29 mouse cellular contexts compared by ENCODE assay signal in the genomic region with DNA sequence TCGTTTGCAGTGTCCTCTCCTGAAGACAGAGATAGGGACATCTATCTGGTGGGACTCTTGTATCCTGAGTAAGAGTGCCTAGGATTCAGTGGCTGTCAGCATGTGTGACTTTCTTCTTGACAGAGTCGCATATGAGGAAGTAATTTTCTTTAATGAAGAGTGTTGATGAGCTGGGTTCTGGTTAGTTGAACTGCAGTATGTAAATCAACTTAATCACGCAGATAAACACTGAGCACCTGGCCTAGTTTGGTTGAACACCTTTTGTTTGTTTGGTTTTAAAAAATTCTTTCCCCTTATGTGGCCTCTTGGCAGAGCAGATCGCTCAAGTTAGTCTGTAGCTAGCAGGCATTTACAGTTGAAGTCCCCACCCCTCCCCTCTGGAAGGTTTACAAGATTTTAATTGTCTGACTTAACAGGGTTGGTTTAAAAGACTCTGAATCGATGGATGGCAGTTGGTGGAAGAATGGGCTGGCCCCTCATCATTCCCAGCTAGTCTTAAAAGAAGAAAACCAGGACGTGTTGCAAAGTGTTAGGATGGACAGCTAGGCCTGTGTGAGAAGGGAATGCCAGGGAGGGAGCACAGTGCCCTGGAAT. TPM values are rescaled to one million over a fixed set of nuclear protein-coding genes. Genes with fewer than 3 reads are reported as not detected.
A peak's percentile ranks its signal among the peaks of the same experiment; 100 is the strongest.
DNase-seq lines count a peak whose midpoint lies in the region; ATAC-seq lines count a peak whose summit lies in the region.
"Had no signal": no experiment of that assay in that cellular context is flagged by ENCODE, and none has a peak within 500 bp of the region (broad histone marks: within the 10 kb centered on the region; RNA-seq: fewer than 3 reads in every experiment).

No protein-coding gene starts in this region.

- 53% methylated on average over 6 of the region's 6 CpGs for WGBS in embryonic facial prominence, embryonic 14.5 days
- 62% methylated on average over 6 of the region's 6 CpGs for WGBS in embryonic facial prominence, embryonic 10.5 days
- WGBS in hindbrain, embryonic 14.5 days: 46% methylated on average over 6 of the region's 6 CpGs
- WGBS in hindbrain, embryonic 16.5 days: 50% methylated on average over 6 of the region's 6 CpGs

- H3K4me3 ChIP-seq in embryonic facial prominence, embryonic 14.5 days (ENCODE audit: low read depth, low read length): no peak overlapping the region
- no peak overlapping the region for H3K4me3 ChIP-seq in embryonic facial prominence, embryonic 10.5 days
- H3K4me3 ChIP-seq in hindbrain, embryonic 14.5 days (replicated peaks; ENCODE audit: low read length): no peak overlapping the region
- no peak overlapping the region for H3K4me3 ChIP-seq in hindbrain, embryonic 16.5 days (ENCODE audit: low read length)
- H3K4me3 ChIP-seq: embryonic facial prominence, embryonic 13.5 days; heart, embryonic 10.5 days; layer of hippocampus, adult 2 months; limb, embryonic 10.5 days; liver, embryonic 15.5 days; midbrain, embryonic 12.5 days; myocyte; neural tube, embryonic 15.5 days had no signal

- no peaks in the 10 kb centered on the region for H3K27me3 ChIP-seq in embryonic facial prominence, embryonic 14.5 days (replicated peaks; ENCODE audit: control insufficient read depth, insufficient read depth, low read length)
- 0 out of 2 replicates have a peak, but pooled peaks cover 3% of the 10 kb centered on the region for H3K27me3 ChIP-seq in embryonic facial prominence, embryonic 10.5 days (replicated peaks; ENCODE audit: low read depth, poor library complexity, severe bottlenecking)
- H3K27me3 ChIP-seq in hindbrain, embryonic 14.5 days (ENCODE audit: control insufficient read depth, insufficient read depth, low read length): no peaks in the 10 kb centered on the region
- H3K27me3 ChIP-seq in hindbrain, embryonic 16.5 days (replicated peaks; ENCODE audit: control insufficient read depth, insufficient read depth, low read length): no peaks in the 10 kb centered on the region
- H3K27me3 ChIP-seq: embryonic facial prominence, embryonic 13.5 days; liver, embryonic 15.5 days; midbrain, embryonic 12.5 days; neural tube, embryonic 15.5 days had no signal

- no peak overlapping the region for H3K9ac ChIP-seq in embryonic facial prominence, embryonic 14.5 days (ENCODE audit: low read depth, low read length)
- H3K9ac ChIP-seq in hindbrain, embryonic 14.5 days: no peak overlapping the region
- H3K9ac ChIP-seq in hindbrain, embryonic 16.5 days (ENCODE audit: low read depth, low read length): no peak overlapping the region
- H3K9ac ChIP-seq: embryonic facial prominence, embryonic 13.5 days; liver, embryonic 15.5 days; midbrain, embryonic 12.5 days; neural tube, embryonic 15.5 days had no signal

- DNase-seq in embryonic facial prominence, embryonic 14.5 days (ENCODE audit: low spot score): no peak
- no peak for DNase-seq in embryonic facial prominence, embryonic 10.5 days (ENCODE audit: low spot score)
- no peak for DNase-seq in hindbrain, embryonic 14.5 days (ENCODE audit: low spot score)
- peak; percentile 55 for DNase-seq in retina, postnatal 1 day
- no peak for DNase-seq in retina, embryonic 14.5 days (ENCODE audit: low spot score)
- no peak for DNase-seq in gastrocnemius, postnatal 36 days
- no peak for DNase-seq in spleen, adult 12 weeks (ENCODE audit: low spot score)
- DNase-seq: adrenal gland, adult 2 months; cerebellum, adult 18-20 months; cerebellum, postnatal 25 days; heart, postnatal 4 days; kidney, postnatal 25 days; liver; right cerebral cortex, postnatal 14 days; spleen, adult 18-20 months; thymus, postnatal 14 days had no signal

- H3K27ac ChIP-seq in embryonic facial prominence, embryonic 14.5 days (replicated peaks; ENCODE audit: low read depth, low read length): no peak overlapping the region
- H3K27ac ChIP-seq in embryonic facial prominence, embryonic 10.5 days (replicated peaks): no peak overlapping the region
- H3K27ac ChIP-seq in hindbrain, embryonic 14.5 days: 0 out of 2 replicates have a peak overlapping the region, but pooled peaks have one; percentile 7
- H3K27ac ChIP-seq in hindbrain, embryonic 16.5 days (ENCODE audit: low read depth, low read length): no peak overlapping the region
- H3K27ac ChIP-seq: embryonic facial prominence, embryonic 13.5 days; heart, embryonic 10.5 days; layer of hippocampus, adult 2 months; limb, embryonic 10.5 days; liver, embryonic 15.5 days; macrophage; midbrain, embryonic 12.5 days; neural tube, embryonic 15.5 days had no signal

- H3K36me3 ChIP-seq in embryonic facial prominence, embryonic 14.5 days (ENCODE audit: control insufficient read depth, insufficient read depth, low read length): no peaks in the 10 kb centered on the region
- peaks cover 4% of the 10 kb centered on the region; the same call in 1 of the 2 replicates for H3K36me3 ChIP-seq in embryonic facial prominence, embryonic 10.5 days (replicated peaks)
- no peaks in the 10 kb centered on the region for H3K36me3 ChIP-seq in hindbrain, embryonic 14.5 days (replicated peaks; ENCODE audit: control insufficient read depth, insufficient read depth)
- no peaks in the 10 kb centered on the region for H3K36me3 ChIP-seq in hindbrain, embryonic 16.5 days (ENCODE audit: control insufficient read depth, insufficient read depth, low read length)
- H3K36me3 ChIP-seq: embryonic facial prominence, embryonic 13.5 days; heart, embryonic 10.5 days; limb, embryonic 10.5 days; liver, embryonic 15.5 days; neural tube, embryonic 15.5 days had no signal

- H3K4me1 ChIP-seq in embryonic facial prominence, embryonic 14.5 days (ENCODE audit: control insufficient read depth, insufficient read depth, low read length): no peaks in the 10 kb centered on the region
- H3K4me1 ChIP-seq in embryonic facial prominence, embryonic 10.5 days: peaks cover 11% of the 10 kb centered on the region; the same call in 1 of the 2 replicates
- peaks cover 12% of the 10 kb centered on the region for H3K4me1 ChIP-seq in hindbrain, embryonic 14.5 days (replicated peaks; ENCODE audit: control insufficient read depth, insufficient read depth, low read length)
- no peaks in the 10 kb centered on the region for H3K4me1 ChIP-seq in hindbrain, embryonic 16.5 days (ENCODE audit: control insufficient read depth, insufficient read depth, low read depth, low read length)
- H3K4me1 ChIP-seq: heart, embryonic 10.5 days; limb, embryonic 10.5 days; liver, embryonic 15.5 days had no signal

- no peaks in the 10 kb centered on the region for H3K9me3 ChIP-seq in embryonic facial prominence, embryonic 14.5 days (ENCODE audit: control insufficient read depth, low read length)
- no peaks in the 10 kb centered on the region for H3K9me3 ChIP-seq in embryonic facial prominence, embryonic 10.5 days
- no peaks in the 10 kb centered on the region for H3K9me3 ChIP-seq in hindbrain, embryonic 14.5 days (ENCODE audit: control insufficient read depth, low read length)
- no peaks in the 10 kb centered on the region for H3K9me3 ChIP-seq in hindbrain, embryonic 16.5 days (ENCODE audit: control insufficient read depth, low read length)
- H3K9me3 ChIP-seq: embryonic facial prominence, embryonic 13.5 days; heart, embryonic 10.5 days; limb, embryonic 10.5 days; liver, embryonic 15.5 days; midbrain, embryonic 12.5 days; neural tube, embryonic 15.5 days had no signal

- ATAC-seq in embryonic facial prominence, embryonic 14.5 days (ENCODE audit: low read depth): 0 out of 2 replicates have a peak, but pooled peaks have one; percentile 5
- ATAC-seq in hindbrain, embryonic 14.5 days (ENCODE audit: low FRiP score): no peak
- ATAC-seq in hindbrain, embryonic 16.5 days: no peak
- ATAC-seq: CD4-positive, CD25-positive, alpha-beta regulatory T cell, adult 4 months; intestine, postnatal 0 days; Patski had no signal

- intact Hi-C loops in gastrocnemius, postnatal 36 days (cut with DNase I): no loop called here

- H3K4me2 ChIP-seq in embryonic facial prominence, embryonic 14.5 days (ENCODE audit: low read depth, low read length): no peak overlapping the region
- H3K4me2 ChIP-seq in hindbrain, embryonic 14.5 days (replicated peaks): no peak overlapping the region
- H3K4me2 ChIP-seq in hindbrain, embryonic 16.5 days (ENCODE audit: low read length): no peak overlapping the region
- H3K4me2 ChIP-seq: embryonic facial prominence, embryonic 13.5 days; liver, embryonic 15.5 days; midbrain, embryonic 12.5 days; neural tube, embryonic 15.5 days had no signal

RNA-seq across cellular contexts. Expression of a gene that starts 8.7 kb away (rescaled TPM):
- polyA plus RNA-seq in embryonic facial prominence, embryonic 14.5 days (2014; fragmentation: Nextera tagmentation; extraction: Ambion mirVana): 6.7 and 7.1 TPM in 2 replicates
- 4.8 and 6.0 TPM in 2 replicates for polyA plus RNA-seq in embryonic facial prominence, embryonic 10.5 days (2016; fragmentation: Nextera tagmentation; extraction: Ambion mirVana)
- 8.6 and 10.7 TPM in 2 replicates for polyA plus RNA-seq in hindbrain, embryonic 14.5 days (2014; fragmentation: Nextera tagmentation; extraction: Ambion mirVana)
- polyA plus RNA-seq in hindbrain, embryonic 16.5 days (2015; fragmentation: Nextera tagmentation; extraction: Ambion mirVana): 5.9 and 8.2 TPM in 2 replicates
- 1 to 10 TPM; 3.2 to 3.5 TPM for total RNA-seq in gastrocnemius, postnatal 36 days (2021)
